Mouse (Mus musculus): ENCODE measurements at regions not wholly inside any gene's neighbourhood (a gene's known extent, or its start where the extent isn't known, plus 50 kb on each side); places are given as distances from the start of the nearest gene placed in this dataset.

DNA sequence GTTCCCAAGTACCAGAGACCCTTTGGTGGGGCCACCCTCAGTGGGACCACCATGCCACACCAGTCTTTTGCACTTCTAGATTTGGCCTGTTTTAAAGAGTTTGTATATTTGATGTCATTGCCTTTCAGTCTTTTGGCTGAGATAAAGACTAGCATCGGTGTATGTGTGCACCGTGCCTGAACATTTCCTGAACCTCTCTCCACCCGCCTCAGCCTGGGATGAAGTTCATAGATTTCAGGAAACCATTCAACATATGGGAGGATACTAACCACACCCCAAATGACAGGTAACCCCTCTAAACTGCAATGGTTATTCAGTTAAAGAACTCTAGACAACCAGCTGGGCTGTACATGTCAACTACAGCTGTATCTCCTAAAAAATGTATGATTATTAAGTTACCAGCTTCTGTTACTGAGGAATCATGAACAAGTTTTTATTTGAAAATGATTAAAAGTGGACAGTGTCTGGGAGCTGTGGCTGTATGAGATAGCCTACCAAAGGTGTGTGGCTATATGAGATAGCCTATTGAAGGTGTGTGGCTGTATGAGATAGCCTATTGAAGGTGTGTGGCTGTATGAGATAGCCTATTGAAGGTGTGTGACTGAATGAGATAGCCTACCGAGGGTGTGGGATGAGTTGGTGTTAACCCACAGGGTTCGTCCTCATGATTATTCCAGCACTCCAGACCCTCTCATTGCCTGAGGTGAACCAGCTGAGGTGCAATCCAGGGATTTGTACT lies 280.6 kb downstream of the Satb1 start:
- TF ChIP-seq GATA1 (IDR thresholded peaks at IDR 0.05; ENCODE audit: borderline replicate concordance, low read length) (no peak), CTCF (IDR thresholded peaks at IDR 0.05; ENCODE audit: low read depth, low read length) (no peak), POLR2AphosphoS5 (IDR thresholded peaks at IDR 0.05; ENCODE audit: insufficient replicate concordance, low read depth, low read length) (no peak)
